Mouse (Mus musculus) c-Kit-positive CD71-positive TER-119-negative erythroid progenitor cells, embryonic 14.5 days (primary cell): ENCODE measurements around the gene Rtraf.
"Not testable (repeated sequence)": the region's sequence is repeated elsewhere in the genome, so short reads cannot be mapped to it uniquely, and the experiment has no call there.

Source experiments
- DNase-seq: peaks from one replicate; pipeline ENCODE4 v3.0.0-alpha.2; 2013; ENCODE audit warnings: low read depth

Rtraf gene

GRCm38 (mm10) chr14:19823321-19824142 lies at the start of gene Rtraf:
Gene Rtraf, minus strand, starts transcription at chr14:19823824.
- peak; percentile 87 for DNase-seq

- no peak for DNase-seq
Measured at GRCm38 (mm10) chr14:19867286-19867935, 43.8 kb upstream of the Rtraf start.

GRCm38 (mm10) chr14:19865121-19865520 lies 41.5 kb upstream of the Rtraf start:
- not testable (repeated sequence) for DNase-seq

GRCm38 (mm10) chr14:19861311-19862080 lies 37.9 kb upstream of the Rtraf start:
- no peak for DNase-seq

GRCm38 (mm10) chr14:19860281-19860680 lies 36.7 kb upstream of the Rtraf start:
- no peak for DNase-seq

GRCm38 (mm10) chr14:19858808-19859776 lies 35.5 kb upstream of the Rtraf start:
- no peak for DNase-seq

- no peak for DNase-seq
Measured at GRCm38 (mm10) chr14:19858279-19858678, 34.7 kb upstream of the Rtraf start.

GRCm38 (mm10) chr14:19853471-19853870 lies 29.8 kb upstream of the Rtraf start:
- DNase-seq: no peak

- DNase-seq: peak; percentile 36
Measured at GRCm38 (mm10) chr14:19839600-19840332, 16.1 kb upstream of the Rtraf start.

GRCm38 (mm10) chr14:19836289-19836688 lies 12.7 kb upstream of the Rtraf start:
- DNase-seq: no peak

GRCm38 (mm10) chr14:19825481-19825880 lies 1.9 kb upstream of the Rtraf start:
- no peak for DNase-seq

GRCm38 (mm10) chr14:19821686-19822085 lies 1.9 kb downstream of the Rtraf start:
- DNase-seq: no peak

GRCm38 (mm10) chr14:19817949-19818348 lies 5.7 kb downstream of the Rtraf start:
- DNase-seq: peak; percentile 66

GRCm38 (mm10) chr14:19813061-19813460 lies 10.6 kb downstream of the Rtraf start:
- no peak for DNase-seq

GRCm38 (mm10) chr14:19809934-19810333 lies 13.7 kb downstream of the Rtraf start:
- DNase-seq: no peak

GRCm38 (mm10) chr14:19807858-19808257 lies 15.8 kb downstream of the Rtraf start:
- no peak for DNase-seq

GRCm38 (mm10) chr14:19807339-19807738 lies 16.3 kb downstream of the Rtraf start:
- DNase-seq: no peak

- DNase-seq: peak; percentile 32
Measured at GRCm38 (mm10) chr14:19803623-19804022, 20.0 kb downstream of the Rtraf start.

- DNase-seq: no peak
Measured at GRCm38 (mm10) chr14:19803222-19803621, 20.4 kb downstream of the Rtraf start.

GRCm38 (mm10) chr14:19801474-19802215 lies 22.0 kb downstream of the Rtraf start:
- DNase-seq: no peak
